Mouse (Mus musculus): ENCODE results near the gene Msx1. TPM values are rescaled to one million over a fixed set of nuclear protein-coding genes. Genes with fewer than 3 reads are reported as not detected.

Msx1 gene
- total and polyA plus RNA-seq, 2 experiments = 0.05 to 0.28 TPM

DNA sequence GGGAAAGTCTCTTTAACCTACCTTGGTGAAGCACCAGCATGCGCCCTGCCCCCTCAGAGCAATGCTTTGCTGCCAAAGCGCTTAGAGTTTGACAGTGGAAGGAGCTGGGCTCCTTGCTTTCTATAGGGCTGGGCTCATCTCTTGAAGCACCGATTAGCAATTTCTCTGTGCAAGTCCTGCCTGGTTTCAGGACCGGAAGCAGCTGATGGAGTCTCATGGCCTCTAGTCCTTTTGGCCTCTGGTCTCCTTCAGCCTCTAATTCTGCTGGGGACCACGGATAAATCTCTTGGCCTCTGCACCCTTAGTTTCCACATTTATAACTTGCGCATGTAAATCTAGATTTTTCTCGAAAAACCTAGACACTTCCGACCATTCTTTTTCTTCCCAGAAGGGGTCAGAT, 3.7 kb downstream of the Msx1 start:
- no peak overlapping the region for H3K9ac ChIP-seq (ENCODE audit: low read depth, low read length)
- H3K27ac ChIP-seq (replicated peaks; ENCODE audit: insufficient read depth, low read depth, low read length) = no peak overlapping the region
- WGBS = 47% methylated on average over 8 of the region's 8 CpGs
- peaks cover 7% of the 10 kb centered on the region; the same call in 1 of the 2 replicates for H3K4me1 ChIP-seq (ENCODE audit: control insufficient read depth, insufficient read depth, low read length)
- no peak overlapping the region for H3K4me3 ChIP-seq (ENCODE audit: insufficient read depth, low read depth, low read length)
- DNase-seq (ENCODE audit: extremely low read depth, low read depth, low spot score) = no peak
- no peaks in the 10 kb centered on the region for H3K36me3 ChIP-seq (ENCODE audit: control insufficient read depth, insufficient read depth, low read length)
- TF ChIP-seq CTCF (IDR thresholded peaks at IDR 0.05; ENCODE audit: low read depth, low read length) (no peak), POLR2A (IDR thresholded peaks at IDR 0.05; ENCODE audit: extremely low read depth, insufficient read depth, low read length) (no peak)
- H3K79me2 ChIP-seq (ENCODE audit: control insufficient read depth, insufficient read depth, low read length) = no peaks in the 10 kb centered on the region
- H3K27me3 ChIP-seq (ENCODE audit: control insufficient read depth, insufficient read depth, low read length) = peaks cover 29% of the 10 kb centered on the region

DNA sequence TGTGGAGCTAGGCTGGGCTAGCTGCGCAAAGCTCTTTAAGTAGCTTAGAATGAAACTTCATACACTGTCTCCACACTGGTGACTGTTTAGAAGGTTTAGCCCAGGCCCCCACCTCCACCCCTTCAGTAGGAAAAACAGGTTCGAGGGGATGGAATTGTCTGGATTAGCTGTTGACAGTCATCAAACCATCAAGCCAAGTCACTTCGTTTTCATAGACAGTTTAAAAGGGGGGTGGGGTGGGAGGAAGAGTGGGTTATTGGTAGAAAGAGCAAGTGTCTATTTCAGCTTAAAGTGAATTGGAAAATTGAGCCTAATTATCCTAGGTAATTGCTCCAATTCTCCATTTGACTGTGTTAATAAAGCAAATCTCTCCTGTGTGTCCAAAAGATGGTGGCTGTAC, 4.4 kb downstream of the Msx1 start:
- no peak for DNase-seq (ENCODE audit: extremely low read depth, low read depth, low spot score)
- no peak overlapping the region for H3K27ac ChIP-seq (replicated peaks; ENCODE audit: insufficient read depth, low read depth, low read length)
- peaks cover 7% of the 10 kb centered on the region; the same call in 1 of the 2 replicates for H3K4me1 ChIP-seq (ENCODE audit: control insufficient read depth, insufficient read depth, low read length)
- 22% methylated on average over 3 of the region's 3 CpGs for WGBS
- H3K27me3 ChIP-seq (ENCODE audit: control insufficient read depth, insufficient read depth, low read length) = peaks cover 27% of the 10 kb centered on the region
- no peak overlapping the region for H3K9ac ChIP-seq (ENCODE audit: low read depth, low read length)
- no peaks in the 10 kb centered on the region for H3K79me2 ChIP-seq (ENCODE audit: control insufficient read depth, insufficient read depth, low read length)
- H3K4me3 ChIP-seq (ENCODE audit: insufficient read depth, low read depth, low read length) = no peak overlapping the region
- TF ChIP-seq CTCF (IDR thresholded peaks at IDR 0.05; ENCODE audit: low read depth, low read length) (no peak), POLR2A (IDR thresholded peaks at IDR 0.05; ENCODE audit: extremely low read depth, insufficient read depth, low read length) (no peak)
- H3K36me3 ChIP-seq (ENCODE audit: control insufficient read depth, insufficient read depth, low read length) = no peaks in the 10 kb centered on the region

DNA sequence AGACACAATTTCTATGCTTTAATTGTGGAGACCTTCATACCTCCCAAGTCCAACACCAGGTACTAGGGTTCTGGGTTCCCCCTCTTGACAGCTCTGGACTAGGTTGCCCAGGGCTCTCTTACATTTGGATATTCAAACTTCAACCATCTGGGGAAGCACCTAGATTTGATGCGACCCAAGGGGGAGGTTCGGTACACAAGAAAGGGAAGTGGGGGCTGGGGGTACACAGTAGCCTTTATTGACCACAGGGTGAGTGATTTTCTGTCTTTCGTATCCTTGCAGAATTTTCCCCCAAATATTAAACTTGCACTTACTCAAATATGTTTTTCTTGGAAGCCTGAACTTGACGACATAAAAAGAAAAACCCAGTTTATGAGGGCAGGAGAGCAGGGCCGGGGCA, 4.8 kb downstream of the Msx1 start:
- Histone ChIP-seq H3K9ac (ENCODE audit: low read depth, low read length) (no peak overlapping the region), H3K4me3 (ENCODE audit: insufficient read depth, low read depth, low read length) (no peak overlapping the region), H3K36me3 (ENCODE audit: control insufficient read depth, insufficient read depth, low read length) (no peaks in the 10 kb centered on the region), H3K27ac (replicated peaks; ENCODE audit: insufficient read depth, low read depth, low read length) (no peak overlapping the region), H3K79me2 (ENCODE audit: control insufficient read depth, insufficient read depth, low read length) (no peaks in the 10 kb centered on the region), H3K27me3 (ENCODE audit: control insufficient read depth, insufficient read depth, low read length) (peaks cover 26% of the 10 kb centered on the region), H3K4me1 (ENCODE audit: control insufficient read depth, insufficient read depth, low read length) (peaks cover 7% of the 10 kb centered on the region; the same call in 1 of the 2 replicates)
- no peak for DNase-seq (ENCODE audit: extremely low read depth, low read depth, low spot score)
- TF ChIP-seq CTCF (IDR thresholded peaks at IDR 0.05; ENCODE audit: low read depth, low read length) (no peak), POLR2A (IDR thresholded peaks at IDR 0.05; ENCODE audit: extremely low read depth, insufficient read depth, low read length) (no peak)
- 26% methylated on average over 5 of the region's 5 CpGs for WGBS

DNA sequence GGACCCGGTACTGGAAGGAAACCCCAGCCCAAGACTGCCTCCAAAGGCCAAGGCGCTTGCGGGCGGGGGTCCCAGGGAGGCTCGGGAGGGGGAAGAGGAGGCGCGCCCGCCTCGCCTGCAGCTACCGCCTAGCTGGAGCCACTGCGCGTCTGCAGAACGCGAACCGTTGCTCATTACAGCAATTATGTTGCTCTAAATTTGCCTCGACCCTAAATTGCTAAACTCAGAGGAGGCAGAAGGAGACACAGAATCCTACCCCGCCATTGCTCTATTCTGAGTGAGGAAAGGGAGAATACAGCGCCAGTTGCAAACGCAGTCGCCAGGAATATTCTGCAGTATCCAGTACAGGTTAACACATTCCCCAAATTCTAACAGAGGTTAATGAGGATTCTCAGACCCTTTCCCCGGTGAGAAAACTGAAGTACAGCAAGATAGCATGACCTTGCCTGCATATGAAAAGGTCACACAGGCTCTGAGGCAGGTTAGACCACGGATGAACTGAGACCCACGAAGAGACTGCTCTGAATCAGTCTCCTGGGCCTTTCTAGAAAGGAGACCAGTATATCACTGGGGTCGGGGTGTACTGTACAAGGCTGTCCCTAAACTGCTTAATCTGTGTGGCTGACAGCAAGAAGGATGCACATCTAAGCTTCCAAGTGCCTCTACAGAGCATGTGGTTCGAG, 5.7 kb downstream of the Msx1 start:
- WGBS = 9% methylated on average over 25 of the region's 25 CpGs
- Histone ChIP-seq H3K27ac (replicated peaks; ENCODE audit: insufficient read depth, low read depth, low read length) (no peak overlapping the region), H3K4me1 (ENCODE audit: control insufficient read depth, insufficient read depth, low read length) (peaks cover 7% of the 10 kb centered on the region; the same call in 1 of the 2 replicates), H3K79me2 (ENCODE audit: control insufficient read depth, insufficient read depth, low read length) (no peaks in the 10 kb centered on the region), H3K27me3 (ENCODE audit: control insufficient read depth, insufficient read depth, low read length) (peaks cover 18% of the 10 kb centered on the region; the same call in 1 of the 2 replicates), H3K4me3 (ENCODE audit: insufficient read depth, low read depth, low read length) (no peak overlapping the region), H3K36me3 (ENCODE audit: control insufficient read depth, insufficient read depth, low read length) (no peaks in the 10 kb centered on the region), H3K9ac (ENCODE audit: low read depth, low read length) (no peak overlapping the region)
- DNase-seq (ENCODE audit: extremely low read depth, low read depth, low spot score) = no peak
- no peak for TF ChIP-seq CTCF (IDR thresholded peaks at IDR 0.05; ENCODE audit: low read depth, low read length)
- no peak for TF ChIP-seq POLR2A (IDR thresholded peaks at IDR 0.05; ENCODE audit: extremely low read depth, insufficient read depth, low read length)

DNA sequence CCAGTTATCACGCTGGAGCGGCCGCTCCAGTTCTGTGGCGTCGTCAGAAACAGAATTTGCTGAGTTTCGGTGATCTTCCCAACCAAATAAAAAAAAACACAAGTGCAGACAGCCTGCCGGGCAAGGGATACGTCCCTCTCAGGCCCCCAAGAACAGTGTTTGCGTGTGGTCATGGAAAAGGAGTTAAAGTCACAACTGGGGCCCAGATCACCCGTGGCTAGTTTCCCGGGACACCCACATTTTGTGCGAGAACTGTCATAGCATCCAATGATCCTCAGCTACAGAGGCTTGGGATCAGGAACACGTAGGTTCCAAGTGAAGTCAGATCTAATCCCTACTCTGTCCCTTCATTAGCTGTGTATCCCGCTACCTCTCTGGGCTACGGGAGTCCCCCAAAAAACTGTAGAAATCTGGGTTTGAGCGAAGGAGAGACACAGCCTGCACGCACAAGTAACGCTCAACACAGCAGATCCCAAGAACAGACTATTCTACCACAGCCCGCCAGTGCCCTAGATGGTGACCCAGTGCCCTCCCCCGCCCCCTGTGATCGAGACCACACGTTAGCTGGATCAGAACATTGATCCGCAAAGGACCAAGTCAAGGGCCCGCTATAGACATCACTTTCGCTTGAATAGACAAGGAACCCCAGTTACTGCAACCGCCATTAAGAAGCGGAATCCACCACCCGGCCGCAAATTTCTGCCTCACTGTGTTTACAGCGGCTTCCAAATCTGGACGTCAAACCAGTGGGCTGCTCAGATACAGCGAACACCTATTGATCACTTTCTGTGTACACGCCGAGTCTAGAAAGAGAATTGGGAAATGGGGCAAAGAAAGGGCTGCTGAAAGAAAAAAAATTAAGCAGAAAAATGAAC, 6.5 kb downstream of the Msx1 start:
- 5% methylated on average over 34 of the region's 34 CpGs for WGBS

More for the DNA sequence above, 6.5 kb downstream of the Msx1 start:
- Histone ChIP-seq H3K79me2 (ENCODE audit: control insufficient read depth, insufficient read depth, low read length) (no peaks in the 10 kb centered on the region), H3K36me3 (ENCODE audit: control insufficient read depth, insufficient read depth, low read length) (no peaks in the 10 kb centered on the region), H3K4me1 (ENCODE audit: control insufficient read depth, insufficient read depth, low read length) (peaks cover under 1% of the 10 kb centered on the region; the same call in 1 of the 2 replicates), H3K4me3 (ENCODE audit: insufficient read depth, low read depth, low read length) (no peak overlapping the region), H3K27me3 (ENCODE audit: control insufficient read depth, insufficient read depth, low read length) (peaks cover 18% of the 10 kb centered on the region; the same call in 1 of the 2 replicates), H3K9ac (ENCODE audit: low read depth, low read length) (no peak overlapping the region), H3K27ac (replicated peaks; ENCODE audit: insufficient read depth, low read depth, low read length) (no peak overlapping the region)
- no peak for DNase-seq (ENCODE audit: extremely low read depth, low read depth, low spot score)
- TF ChIP-seq POLR2A (IDR thresholded peaks at IDR 0.05; ENCODE audit: extremely low read depth, insufficient read depth, low read length) = no peak
- TF ChIP-seq CTCF (IDR thresholded peaks at IDR 0.05; ENCODE audit: low read depth, low read length) = no peak

Measured in liver, adult 2 months (tissue).